Mouse (Mus musculus): ENCODE measurements at regions not wholly inside any gene's neighbourhood (a gene's known extent, or its start where the extent isn't known, plus 50 kb on each side); places are given as distances from the start of the nearest gene placed in this dataset.
A peak's percentile ranks its signal among the peaks of the same experiment; 100 is the strongest.

DNA sequence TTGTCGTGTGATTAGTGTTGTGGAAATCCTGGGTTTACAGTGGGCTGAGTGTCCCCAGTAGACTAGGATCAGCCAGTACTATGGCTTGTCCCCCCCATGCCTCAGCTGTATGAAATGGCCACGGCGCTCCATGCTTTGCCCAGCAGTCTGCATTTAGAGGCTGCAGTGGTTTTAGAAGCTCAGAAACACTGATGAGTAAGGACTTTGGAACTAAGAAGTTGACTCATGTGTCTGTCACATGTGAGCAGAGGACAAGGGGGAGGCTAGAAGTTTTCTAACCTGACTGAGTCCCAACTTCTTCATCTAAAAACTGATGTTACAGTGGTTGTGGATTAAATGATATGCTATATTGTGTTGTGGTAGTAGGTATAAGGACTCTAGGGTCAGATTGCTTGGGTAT, 371.5 kb downstream of the Bckdhb start:
- Histone ChIP-seq H3K9me3 (ENCODE audit: control insufficient read depth, low read length) (no peaks in the 10 kb centered on the region), H3K36me3 (ENCODE audit: control insufficient read depth, insufficient read depth, low read length) (no peaks in the 10 kb centered on the region), H3K4me2 (replicated peaks; ENCODE audit: low read depth) (no peak overlapping the region), H3K4me3 (ENCODE audit: low read depth, low read length) (no peak overlapping the region), H3K9ac (ENCODE audit: low read length) (no peak overlapping the region), H3K4me1 (replicated peaks; ENCODE audit: control insufficient read depth, insufficient read depth) (no peaks in the 10 kb centered on the region), H3K27ac (replicated peaks) (no peak overlapping the region), H3K27me3 (ENCODE audit: control insufficient read depth, insufficient read depth, low read length) (no peaks in the 10 kb centered on the region)
- DNase-seq (ENCODE audit: low spot score) (no peak), ATAC-seq (ENCODE audit: low FRiP score, low TSS enrichment) (no peak)
- 90% methylated on average over 3 of the region's 3 CpGs for WGBS
- TF ChIP-seq EP300 (optimal IDR thresholded peaks at IDR 0.05) (no peak), CTCF (IDR thresholded peaks at IDR 0.05; ENCODE audit: low read depth) (no peak)

DNA sequence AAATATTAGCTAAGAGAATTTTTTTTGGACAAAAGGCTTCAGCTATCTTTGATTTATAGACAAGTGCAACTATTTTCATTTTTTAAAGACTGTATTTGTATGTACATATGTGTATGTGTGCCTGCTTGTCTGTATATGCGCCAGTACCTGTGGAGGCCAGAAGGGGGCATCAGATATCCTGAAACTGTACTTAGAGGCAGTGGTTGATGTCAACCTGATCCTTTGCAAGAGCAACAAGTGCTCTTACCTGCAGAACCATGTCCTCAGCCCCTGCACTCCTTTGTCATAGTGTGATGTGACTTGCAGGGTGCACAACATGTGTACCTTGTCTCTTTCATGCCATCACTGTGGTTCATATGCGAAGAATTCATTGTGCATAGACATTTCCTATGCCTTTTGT, 379.5 kb downstream of the Bckdhb start:
- H3K27me3 ChIP-seq (ENCODE audit: control insufficient read depth, insufficient read depth, low read length) = no peaks in the 10 kb centered on the region
- no peak for ATAC-seq (ENCODE audit: low FRiP score, low TSS enrichment)
- 85% methylated on average over 2 of the region's 2 CpGs for WGBS
- H3K9me3 ChIP-seq (ENCODE audit: control insufficient read depth, low read length) = no peaks in the 10 kb centered on the region
- TF ChIP-seq CTCF (IDR thresholded peaks at IDR 0.05; ENCODE audit: low read depth) (peak; percentile 51), EP300 (optimal IDR thresholded peaks at IDR 0.05) (no peak)
- H3K4me3 ChIP-seq (ENCODE audit: low read depth, low read length) = no peak overlapping the region
- H3K27ac ChIP-seq (replicated peaks) = no peak overlapping the region
- no peaks in the 10 kb centered on the region for H3K4me1 ChIP-seq (replicated peaks; ENCODE audit: control insufficient read depth, insufficient read depth)
- H3K4me2 ChIP-seq (replicated peaks; ENCODE audit: low read depth) = no peak overlapping the region
- no peak overlapping the region for H3K9ac ChIP-seq (ENCODE audit: low read length)
- H3K36me3 ChIP-seq (ENCODE audit: control insufficient read depth, insufficient read depth, low read length) = no peaks in the 10 kb centered on the region
- DNase-seq (ENCODE audit: low spot score) = no peak

DNA sequence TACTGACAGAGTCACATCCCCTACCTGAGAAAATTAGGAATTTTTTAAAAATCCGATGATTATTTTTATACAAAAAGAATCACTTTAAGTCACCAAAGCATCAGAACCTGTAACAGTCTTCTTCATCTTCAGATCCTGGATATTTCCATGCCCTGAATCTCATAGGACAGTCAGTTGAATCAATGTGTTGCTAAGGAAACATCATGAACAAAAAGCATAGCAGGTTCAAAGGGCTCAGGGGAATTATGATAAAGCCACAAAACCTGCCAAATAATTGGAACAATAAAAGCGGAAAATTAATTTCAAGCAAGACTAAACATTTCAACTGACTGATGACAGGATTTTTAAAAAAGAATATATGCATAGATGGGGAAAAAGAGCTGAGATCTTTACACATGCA, 393.9 kb downstream of the Bckdhb start:
- DNase-seq (ENCODE audit: low spot score) (no peak), ATAC-seq (ENCODE audit: low FRiP score, low TSS enrichment) (no peak)
- H3K36me3 ChIP-seq (ENCODE audit: control insufficient read depth, insufficient read depth, low read length) = no peaks in the 10 kb centered on the region
- H3K9me3 ChIP-seq (ENCODE audit: control insufficient read depth, low read length) = no peaks in the 10 kb centered on the region
- H3K27me3 ChIP-seq (ENCODE audit: control insufficient read depth, insufficient read depth, low read length) = no peaks in the 10 kb centered on the region
- H3K27ac ChIP-seq (replicated peaks) = no peak overlapping the region
- TF ChIP-seq EP300 (optimal IDR thresholded peaks at IDR 0.05) = no peak
- TF ChIP-seq CTCF (IDR thresholded peaks at IDR 0.05; ENCODE audit: low read depth) = no peak
- H3K4me2 ChIP-seq (replicated peaks; ENCODE audit: low read depth) = no peak overlapping the region
- H3K4me3 ChIP-seq (ENCODE audit: low read depth, low read length) = no peak overlapping the region
- WGBS = 74% methylated on average over 2 of the region's 2 CpGs
- H3K9ac ChIP-seq (ENCODE audit: low read length) = no peak overlapping the region
- no peaks in the 10 kb centered on the region for H3K4me1 ChIP-seq (replicated peaks; ENCODE audit: control insufficient read depth, insufficient read depth)

DNA sequence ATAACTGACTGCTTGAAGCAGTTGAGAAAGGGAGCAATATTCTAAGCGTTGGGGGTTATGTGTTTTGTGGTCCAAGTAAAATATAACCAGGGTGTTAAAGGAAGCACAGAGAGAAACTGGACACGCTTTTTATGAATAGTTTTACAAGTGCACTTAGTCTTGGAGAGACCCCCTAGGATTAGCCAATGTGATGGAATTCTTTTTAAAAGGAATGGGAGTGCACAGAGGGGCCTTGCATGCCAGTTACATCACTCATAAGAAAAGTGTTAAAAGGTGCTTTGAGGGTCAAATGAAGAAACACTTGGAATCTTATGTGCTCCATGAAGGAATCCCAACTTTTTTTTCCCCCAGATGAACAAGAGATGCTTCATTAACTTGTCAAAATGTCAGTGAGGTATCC, 394.4 kb downstream of the Bckdhb start:
- no peaks in the 10 kb centered on the region for H3K36me3 ChIP-seq (ENCODE audit: control insufficient read depth, insufficient read depth, low read length)
- ATAC-seq (ENCODE audit: low FRiP score, low TSS enrichment) (no peak), DNase-seq (ENCODE audit: low spot score) (no peak)
- WGBS = 72% methylated on average over 2 of the region's 2 CpGs
- no peak overlapping the region for H3K4me2 ChIP-seq (replicated peaks; ENCODE audit: low read depth)
- TF ChIP-seq CTCF (IDR thresholded peaks at IDR 0.05; ENCODE audit: low read depth) (no peak), EP300 (optimal IDR thresholded peaks at IDR 0.05) (no peak)
- H3K27me3 ChIP-seq (ENCODE audit: control insufficient read depth, insufficient read depth, low read length) = no peaks in the 10 kb centered on the region
- no peaks in the 10 kb centered on the region for H3K9me3 ChIP-seq (ENCODE audit: control insufficient read depth, low read length)
- H3K27ac ChIP-seq (replicated peaks) = no peak overlapping the region
- H3K9ac ChIP-seq (ENCODE audit: low read length) = no peak overlapping the region
- H3K4me1 ChIP-seq (replicated peaks; ENCODE audit: control insufficient read depth, insufficient read depth) = no peaks in the 10 kb centered on the region
- no peak overlapping the region for H3K4me3 ChIP-seq (ENCODE audit: low read depth, low read length)

DNA sequence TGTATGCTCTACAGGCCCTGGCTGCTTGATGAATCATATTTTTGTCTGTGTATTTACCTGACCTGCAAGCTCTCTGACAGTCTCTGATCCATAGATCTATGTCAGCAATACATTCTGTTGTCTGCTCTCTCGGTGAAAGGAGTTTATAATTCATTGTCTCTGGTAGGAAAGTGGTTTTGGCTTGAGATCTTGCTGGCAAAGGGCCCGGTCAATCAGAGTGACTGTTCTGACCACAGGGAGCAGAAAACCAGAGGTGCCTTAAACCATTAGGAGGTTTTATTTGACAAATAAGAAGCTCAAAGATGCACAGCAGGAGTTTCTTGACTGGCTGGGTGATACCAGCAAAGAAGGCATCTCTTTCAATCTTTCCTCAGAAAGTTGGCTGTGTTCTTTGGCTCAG, 398.2 kb downstream of the Bckdhb start:
- ATAC-seq (ENCODE audit: low FRiP score, low TSS enrichment) = no peak
- no peak for DNase-seq (ENCODE audit: low spot score)
- no peak overlapping the region for H3K27ac ChIP-seq (replicated peaks)
- H3K9me3 ChIP-seq (ENCODE audit: control insufficient read depth, low read length) = no peaks in the 10 kb centered on the region
- H3K9ac ChIP-seq (ENCODE audit: low read length) = no peak overlapping the region
- H3K27me3 ChIP-seq (ENCODE audit: control insufficient read depth, insufficient read depth, low read length) = no peaks in the 10 kb centered on the region
- H3K4me2 ChIP-seq (replicated peaks; ENCODE audit: low read depth) = no peak overlapping the region
- no peaks in the 10 kb centered on the region for H3K4me1 ChIP-seq (replicated peaks; ENCODE audit: control insufficient read depth, insufficient read depth)
- H3K36me3 ChIP-seq (ENCODE audit: control insufficient read depth, insufficient read depth, low read length) = no peaks in the 10 kb centered on the region
- H3K4me3 ChIP-seq (ENCODE audit: low read depth, low read length) = no peak overlapping the region
- 12% methylated on average over 2 of the region's 2 CpGs for WGBS
- TF ChIP-seq EP300 (optimal IDR thresholded peaks at IDR 0.05) (no peak), CTCF (IDR thresholded peaks at IDR 0.05; ENCODE audit: low read depth) (no peak)

DNA sequence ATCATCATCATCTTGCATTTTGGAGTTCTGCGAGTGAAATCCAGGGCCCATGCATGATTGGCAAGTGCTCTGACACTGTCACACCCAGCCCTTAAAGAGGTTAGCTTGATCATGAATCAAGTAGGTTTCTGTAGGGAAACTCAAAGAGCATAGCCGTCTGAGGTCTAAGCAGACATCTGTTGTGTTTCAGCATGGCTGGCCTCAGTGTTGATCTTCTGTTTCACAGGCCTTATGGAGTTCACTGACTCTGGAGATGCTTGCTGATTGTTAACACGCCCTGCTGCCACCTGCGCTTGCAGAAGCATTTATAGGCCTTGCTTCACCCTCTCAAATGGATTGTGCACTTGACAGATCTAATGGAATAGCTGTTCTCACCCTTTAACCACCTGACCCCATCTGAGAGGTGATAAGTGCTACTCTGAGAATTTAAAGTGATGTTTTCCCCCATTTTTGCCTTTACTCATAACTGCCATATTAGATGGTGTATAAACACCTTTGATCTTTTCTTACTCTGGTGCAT, 406.2 kb downstream of the Bckdhb start:
- TF ChIP-seq CTCF (IDR thresholded peaks at IDR 0.05; ENCODE audit: low read depth) (no peak), EP300 (optimal IDR thresholded peaks at IDR 0.05) (no peak)
- no peak overlapping the region for H3K4me3 ChIP-seq (ENCODE audit: low read depth, low read length)
- no peak overlapping the region for H3K27ac ChIP-seq (replicated peaks)
- no peak overlapping the region for H3K4me2 ChIP-seq (replicated peaks; ENCODE audit: low read depth)
- H3K9ac ChIP-seq (ENCODE audit: low read length) = no peak overlapping the region
- H3K36me3 ChIP-seq (ENCODE audit: control insufficient read depth, insufficient read depth, low read length) = no peaks in the 10 kb centered on the region
- no peak for DNase-seq (ENCODE audit: low spot score)
- H3K27me3 ChIP-seq (ENCODE audit: control insufficient read depth, insufficient read depth, low read length) = no peaks in the 10 kb centered on the region
- no peak for ATAC-seq (ENCODE audit: low FRiP score, low TSS enrichment)
- WGBS = 62% methylated on average over 4 of the region's 4 CpGs
- H3K9me3 ChIP-seq (ENCODE audit: control insufficient read depth, low read length) = no peaks in the 10 kb centered on the region
- no peaks in the 10 kb centered on the region for H3K4me1 ChIP-seq (replicated peaks; ENCODE audit: control insufficient read depth, insufficient read depth)

All from stomach, postnatal 0 days (tissue).